Mouse (Mus musculus) neural tube, embryonic 13.5 days (tissue): ENCODE results near the gene Map4k1. TPM values are rescaled to one million over a fixed set of nuclear protein-coding genes. Genes with fewer than 3 reads are reported as not detected.

ENCODE experiments used
- ATAC-seq: fragments of 200-750 bp; cut with Nextera tagmentation; 2 replicates; pipeline ENCODE4 v1.8.0; 2017; ENCODE audit warnings: low read depth, mild to moderate bottlenecking, moderate TSS enrichment, moderate library complexity
- H3K27ac ChIP-seq: fragments of 300-500 bp; sonication (generic); replicated peaks from 2 replicates; pipeline ENCODE4 v1.5.1; 2015; ENCODE audit warnings: moderate library complexity, mild to moderate bottlenecking, inconsistent platforms
- H3K27me3 ChIP-seq: fragments of 300-500 bp; sonication (generic); 2 replicates; pipeline ENCODE4 v1.6.1; 2015; ENCODE audit warnings: mild to moderate bottlenecking, inconsistent platforms
- H3K36me3 ChIP-seq: fragments of 300-500 bp; sonication (generic); 2 replicates; pipeline ENCODE4 v1.6.1; 2015; ENCODE audit warnings: mild to moderate bottlenecking, inconsistent platforms
- H3K4me1 ChIP-seq: fragments of 300-500 bp; sonication (generic); replicated peaks from 2 replicates; pipeline ENCODE4 v1.6.1; 2015; ENCODE audit warnings: inconsistent platforms
- H3K4me2 ChIP-seq: fragments of 300-500 bp; sonication (generic); 2 replicates; pipeline ENCODE4 v1.6.1; 2015; ENCODE audit warnings: inconsistent platforms, mild to moderate bottlenecking, moderate library complexity
- H3K4me3 ChIP-seq: fragments of 300-500 bp; sonication (generic); 2 replicates; pipeline ENCODE4 v1.5.1; 2015; ENCODE audit warnings: mild to moderate bottlenecking, inconsistent platforms
- H3K9ac ChIP-seq: fragments of 300-500 bp; sonication (generic); 2 replicates; pipeline ENCODE4 v1.6.1; 2015; ENCODE audit warnings: moderate library complexity, mild to moderate bottlenecking, inconsistent platforms
- H3K9me3 ChIP-seq: fragments of 300-500 bp; sonication (generic); 2 replicates; pipeline ENCODE4 v1.6.1; 2016; ENCODE audit warnings: inconsistent platforms
- WGBS: fragments of 180-500 bp; shearing (Covaris S2); methylation state at CpG from one replicate; pipeline ENCODE4 v1.1.7; 2015; 5-methylcytosine and 5-hydroxymethylcytosine counted together
- polyA plus RNA-seq: library from polyadenylated mRNA; unstranded; fragments of >200 nt; fragmentation: Nextera tagmentation; extraction: Ambion mirVana; gene quantifications from 2 replicates; pipeline ENCODE4 v1.2.1, GENCODE M21; 2015

Gene Map4k1
- polyA plus RNA-seq, 1 experiment from 2014 or later: 4.1 TPM

DNA sequence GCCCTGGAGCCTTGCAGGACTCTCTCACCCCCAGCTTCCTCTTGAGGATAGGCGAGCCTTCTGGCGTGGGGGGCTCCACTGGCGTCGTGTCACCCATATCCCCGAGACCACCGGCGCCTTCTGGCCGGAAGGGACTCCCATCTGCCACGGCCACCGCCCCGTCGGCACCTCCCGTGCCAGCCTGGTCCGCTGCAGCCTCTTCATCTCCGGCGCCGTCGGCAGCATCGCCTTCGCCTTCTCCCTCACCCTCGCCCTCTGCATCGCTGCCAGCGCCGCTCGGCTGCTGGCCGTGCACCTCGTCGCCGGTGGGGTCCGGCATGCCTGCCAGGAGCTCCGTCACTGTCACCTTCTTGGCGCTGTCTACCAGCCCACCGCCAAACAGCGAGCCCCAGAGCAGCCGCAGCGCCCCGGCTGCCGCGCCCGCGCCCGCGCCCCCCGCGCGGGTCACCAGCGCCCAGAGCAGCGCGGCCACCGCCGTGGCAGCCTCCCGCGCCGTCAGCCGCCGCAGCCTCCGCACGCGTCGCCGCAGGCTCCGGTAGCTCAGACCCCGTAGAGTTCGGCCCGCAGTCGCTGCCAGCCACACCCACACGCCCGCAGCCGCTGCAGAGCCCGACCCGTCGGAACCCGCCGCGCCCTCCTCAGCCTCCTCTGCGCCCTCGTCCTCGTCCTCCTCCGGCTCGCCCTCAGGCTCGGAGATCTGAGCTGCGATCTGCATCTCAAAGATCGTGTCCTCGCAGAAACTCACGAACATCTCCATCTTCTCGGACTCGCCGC lies 37.8 kb downstream of the Map4k1 start:
- no peak for ATAC-seq
- peaks cover 52% of the 10 kb centered on the region for H3K27me3 ChIP-seq
- peaks cover 3% of the 10 kb centered on the region for H3K9me3 ChIP-seq
- H3K9ac ChIP-seq: peak overlapping the region; percentile 52; the same call in 1 of the 2 replicates
- WGBS: 3% methylated on average over 87 of the region's 88 CpGs
- no peak overlapping the region for H3K27ac ChIP-seq
- peak overlapping the region; percentile 63 for H3K4me2 ChIP-seq
- peak overlapping the region; percentile 42 for H3K4me3 ChIP-seq
- no peaks in the 10 kb centered on the region for H3K36me3 ChIP-seq
- peaks cover 10% of the 10 kb centered on the region for H3K4me1 ChIP-seq

DNA sequence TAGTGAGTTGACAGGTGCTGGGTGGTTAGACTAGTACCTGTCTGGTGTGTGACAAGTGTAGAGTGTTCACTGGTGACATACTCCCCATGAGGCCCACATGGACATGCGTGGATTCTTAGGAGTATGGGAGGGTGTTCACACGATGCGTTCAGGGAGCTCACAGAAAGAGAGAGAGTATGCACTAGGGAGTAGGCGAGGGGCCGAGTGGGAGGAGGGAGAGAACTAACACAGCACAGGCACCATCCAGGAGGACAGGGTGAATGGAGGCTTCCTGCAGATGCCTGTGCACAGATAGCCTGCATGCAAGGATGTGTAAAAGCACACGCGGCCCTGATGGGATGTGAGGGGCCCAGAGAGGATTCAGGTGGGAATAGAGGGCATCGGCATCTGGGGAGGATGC lies 40.6 kb downstream of the Map4k1 start:
- Histone ChIP-seq H3K9me3 (no peaks in the 10 kb centered on the region), H3K9ac (no peak overlapping the region), H3K4me1 (peaks cover 10% of the 10 kb centered on the region), H3K36me3 (no peaks in the 10 kb centered on the region), H3K27ac (no peak overlapping the region), H3K4me2 (no peak overlapping the region), H3K4me3 (no peak overlapping the region), H3K27me3 (peaks cover 41% of the 10 kb centered on the region)
- ATAC-seq: no peak
- 88% methylated on average over 8 of the region's 8 CpGs for WGBS

DNA sequence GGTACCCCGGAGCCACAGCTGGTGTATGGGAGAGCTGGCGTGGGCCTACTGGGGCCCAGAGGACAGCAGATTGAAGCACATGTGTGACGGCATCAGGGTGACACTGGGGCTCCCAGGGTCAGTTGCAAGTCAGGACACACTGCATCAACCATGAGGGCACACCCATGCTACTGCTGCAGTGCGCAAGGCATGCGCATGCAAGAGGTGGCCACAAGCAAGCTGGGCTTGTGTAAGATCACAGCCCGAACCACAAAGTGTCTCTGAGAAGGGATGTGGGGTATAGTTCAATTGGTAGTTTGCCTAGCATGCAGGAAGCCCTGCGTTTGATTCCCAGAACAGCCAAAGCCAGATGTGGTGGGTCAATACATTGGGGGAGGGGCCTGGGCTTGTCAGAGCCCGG lies 41.7 kb downstream of the Map4k1 start:
- no peak for ATAC-seq
- Histone ChIP-seq H3K27me3 (peaks cover 31% of the 10 kb centered on the region), H3K9ac (no peak overlapping the region), H3K36me3 (no peaks in the 10 kb centered on the region), H3K4me2 (no peak overlapping the region), H3K4me3 (no peak overlapping the region), H3K27ac (no peak overlapping the region), H3K9me3 (no peaks in the 10 kb centered on the region), H3K4me1 (peaks cover 10% of the 10 kb centered on the region)
- WGBS: 92% methylated on average over 8 of the region's 8 CpGs

DNA sequence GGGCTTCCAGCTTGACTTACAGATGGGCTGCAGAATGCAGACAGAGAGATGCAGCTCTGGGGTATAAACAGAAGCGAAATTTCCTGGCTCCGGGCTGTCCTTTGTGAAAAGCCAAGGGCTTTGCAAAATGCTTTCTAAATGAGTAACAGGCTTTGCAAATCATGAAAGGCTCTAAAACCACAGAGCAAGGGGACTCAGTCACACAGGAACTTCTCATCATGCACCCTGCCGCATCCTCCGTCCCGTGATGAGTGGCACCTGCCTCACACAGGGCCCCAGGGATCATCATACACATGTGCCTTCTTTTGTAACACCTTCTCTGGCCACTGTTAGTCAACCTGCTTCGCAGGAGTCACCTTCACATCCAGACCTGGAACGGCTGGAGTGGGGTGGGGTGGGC lies 43.7 kb downstream of the Map4k1 start:
- Histone ChIP-seq H3K4me2 (no peak overlapping the region), H3K27ac (no peak overlapping the region), H3K9me3 (no peaks in the 10 kb centered on the region), H3K4me1 (no peaks in the 10 kb centered on the region), H3K4me3 (no peak overlapping the region), H3K36me3 (no peaks in the 10 kb centered on the region), H3K9ac (no peak overlapping the region), H3K27me3 (peaks cover 10% of the 10 kb centered on the region)
- 82% methylated on average over 7 of the region's 7 CpGs for WGBS
- no peak for ATAC-seq

DNA sequence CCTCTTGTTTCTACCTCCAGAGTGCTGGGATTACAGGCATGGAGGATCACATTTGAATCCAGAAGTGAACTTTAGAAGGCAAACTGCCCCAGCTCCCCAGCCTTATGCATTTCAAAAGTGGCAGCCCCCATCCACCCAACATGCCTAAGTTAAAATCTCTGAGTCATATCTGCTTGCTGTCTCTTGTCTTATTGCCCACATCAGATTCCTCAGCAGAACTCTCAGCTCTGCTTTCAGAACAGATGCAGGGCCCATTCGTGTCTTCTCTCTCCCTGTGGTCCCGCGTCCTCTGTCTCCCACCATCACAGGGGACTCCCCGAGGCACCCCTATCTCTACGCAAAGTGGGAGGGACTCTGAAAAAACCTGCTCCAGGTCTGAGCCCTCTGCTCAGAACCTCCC lies 44.3 kb downstream of the Map4k1 start:
- Histone ChIP-seq H3K27me3 (peaks cover 4% of the 10 kb centered on the region), H3K4me2 (no peak overlapping the region), H3K9ac (no peak overlapping the region), H3K4me1 (no peaks in the 10 kb centered on the region), H3K36me3 (no peaks in the 10 kb centered on the region), H3K9me3 (no peaks in the 10 kb centered on the region), H3K27ac (no peak overlapping the region), H3K4me3 (no peak overlapping the region)
- ATAC-seq: no peak
- 89% methylated on average over 5 of the region's 5 CpGs for WGBS

DNA sequence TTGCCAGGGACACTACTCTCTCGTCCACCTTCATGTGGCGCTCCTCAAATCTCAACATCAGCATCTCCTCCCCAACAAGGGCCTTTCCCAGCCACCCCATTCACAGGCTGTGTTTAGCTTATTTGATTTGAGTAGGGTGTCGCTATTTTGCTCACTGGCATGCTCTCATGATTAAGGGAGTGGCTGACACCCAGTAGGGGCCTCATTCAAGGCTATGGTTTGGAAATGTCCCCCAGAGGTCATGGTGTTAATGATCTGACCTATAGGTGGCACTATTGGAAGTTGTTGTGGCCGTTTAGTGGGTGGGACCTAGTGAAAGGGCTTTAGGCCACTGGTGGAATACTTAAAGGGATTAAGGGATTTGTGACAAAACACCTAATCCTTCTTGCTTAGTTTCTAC lies 45.0 kb downstream of the Map4k1 start:
- Histone ChIP-seq H3K27ac (no peak overlapping the region), H3K27me3 (no peaks in the 10 kb centered on the region), H3K9ac (no peak overlapping the region), H3K4me3 (no peak overlapping the region), H3K36me3 (no peaks in the 10 kb centered on the region), H3K4me1 (no peaks in the 10 kb centered on the region), H3K4me2 (no peak overlapping the region), H3K9me3 (no peaks in the 10 kb centered on the region)
- WGBS: 88% methylated on average over 4 of the region's 4 CpGs
- no peak for ATAC-seq

DNA sequence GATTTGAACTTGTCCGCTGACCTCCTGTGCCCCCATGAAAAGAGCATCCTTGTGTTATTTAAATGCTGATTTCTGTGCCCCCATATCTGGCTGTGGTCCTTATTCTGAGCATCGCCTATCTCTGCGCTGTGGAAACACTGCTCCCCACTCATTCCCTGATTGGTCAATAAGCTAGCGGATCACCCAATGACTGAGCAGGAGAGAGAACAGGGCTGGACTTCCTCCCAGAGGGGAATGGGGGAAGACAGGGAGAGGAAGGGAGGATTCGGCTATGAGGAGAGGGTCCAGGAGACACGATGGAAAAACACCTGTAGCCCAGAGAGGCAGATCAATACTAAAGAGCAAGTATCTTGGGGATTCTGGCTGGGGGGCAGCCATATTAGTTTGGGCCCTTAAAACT lies 46.9 kb downstream of the Map4k1 start:
- H3K4me2 ChIP-seq: no peak overlapping the region
- H3K27me3 ChIP-seq: no peaks in the 10 kb centered on the region
- H3K4me3 ChIP-seq: no peak overlapping the region
- H3K9ac ChIP-seq: no peak overlapping the region
- 83% methylated on average over 6 of the region's 6 CpGs for WGBS
- no peaks in the 10 kb centered on the region for H3K4me1 ChIP-seq
- no peak for ATAC-seq
- no peaks in the 10 kb centered on the region for H3K9me3 ChIP-seq
- no peaks in the 10 kb centered on the region for H3K36me3 ChIP-seq
- no peak overlapping the region for H3K27ac ChIP-seq

DNA sequence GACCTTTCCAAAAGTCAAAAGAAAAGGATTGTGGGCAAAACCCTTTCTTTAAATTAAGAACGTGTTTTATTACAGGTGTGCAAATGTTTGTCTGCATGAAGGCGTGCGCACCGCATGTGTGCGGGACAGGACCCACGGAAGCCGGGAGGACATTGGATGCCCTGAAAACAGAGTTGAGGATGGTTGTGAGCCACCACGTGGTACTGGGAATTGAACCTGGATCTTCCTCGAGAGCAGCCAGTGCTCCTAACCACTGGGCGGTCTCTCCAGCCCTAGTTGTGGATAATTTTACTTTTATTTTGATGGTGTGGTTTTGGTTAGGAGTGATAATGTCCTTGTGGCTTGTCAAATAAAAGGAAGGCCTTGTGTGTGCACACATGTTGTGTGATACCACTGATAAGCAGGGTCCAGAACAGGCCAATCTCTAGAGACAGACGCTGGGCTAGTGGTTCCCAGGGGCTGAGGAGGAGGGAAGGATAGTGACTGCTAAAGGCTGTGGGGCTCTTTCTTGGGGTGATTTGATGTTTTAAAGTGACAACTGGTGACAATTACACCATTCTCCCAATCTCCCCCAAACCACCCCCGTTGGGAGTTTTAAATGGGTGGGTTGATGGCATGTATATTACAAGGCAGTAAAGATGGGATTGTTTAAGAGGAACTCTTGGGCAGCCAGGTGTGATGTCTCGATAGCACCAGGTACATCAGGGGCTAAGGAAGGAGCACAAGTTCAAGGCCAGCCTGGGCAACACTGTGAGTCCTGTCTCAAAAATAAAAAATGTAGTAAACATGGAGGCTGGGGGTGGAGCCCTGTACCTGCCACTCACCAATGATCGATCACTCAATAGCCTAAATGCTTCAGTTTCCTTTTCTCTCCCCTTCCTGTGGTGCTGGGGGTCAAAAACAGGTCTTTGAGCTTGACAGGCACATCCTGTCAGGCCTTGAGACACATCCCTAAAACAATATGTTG lies 48.1 kb downstream of the Map4k1 start:
- ATAC-seq: no peak
- no peak overlapping the region for H3K9ac ChIP-seq
- no peak overlapping the region for H3K4me3 ChIP-seq
- H3K27me3 ChIP-seq: no peaks in the 10 kb centered on the region
- H3K27ac ChIP-seq: no peak overlapping the region
- WGBS: 85% methylated on average over 14 of the region's 14 CpGs
- no peaks in the 10 kb centered on the region for H3K4me1 ChIP-seq
- H3K4me2 ChIP-seq: no peak overlapping the region
- no peaks in the 10 kb centered on the region for H3K36me3 ChIP-seq
- H3K9me3 ChIP-seq: no peaks in the 10 kb centered on the region

DNA sequence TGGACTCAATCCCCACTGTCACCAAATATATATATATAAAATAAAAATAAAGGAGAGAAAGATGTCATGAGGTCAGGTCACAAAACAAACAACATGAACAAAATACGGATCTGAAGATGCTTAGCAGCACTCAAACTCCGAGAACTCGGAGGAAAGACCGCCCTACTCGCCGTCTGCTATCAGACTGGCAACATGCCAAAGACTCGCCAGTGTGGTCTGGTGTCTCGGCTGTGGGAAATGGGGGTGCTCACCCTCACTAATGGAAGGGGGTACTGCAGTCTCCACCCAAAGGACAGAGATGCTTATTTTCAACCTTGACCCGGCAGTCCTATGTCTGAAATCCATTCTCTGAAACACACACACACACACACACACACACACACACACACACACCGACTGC lies 49.8 kb downstream of the Map4k1 start:
- Histone ChIP-seq H3K27me3 (no peaks in the 10 kb centered on the region), H3K4me3 (no peak overlapping the region), H3K36me3 (no peaks in the 10 kb centered on the region), H3K4me2 (no peak overlapping the region), H3K4me1 (no peaks in the 10 kb centered on the region), H3K9ac (no peak overlapping the region), H3K27ac (no peak overlapping the region), H3K9me3 (no peaks in the 10 kb centered on the region)
- ATAC-seq: no peak
- 78% methylated on average over 10 of the region's 10 CpGs for WGBS

DNA sequence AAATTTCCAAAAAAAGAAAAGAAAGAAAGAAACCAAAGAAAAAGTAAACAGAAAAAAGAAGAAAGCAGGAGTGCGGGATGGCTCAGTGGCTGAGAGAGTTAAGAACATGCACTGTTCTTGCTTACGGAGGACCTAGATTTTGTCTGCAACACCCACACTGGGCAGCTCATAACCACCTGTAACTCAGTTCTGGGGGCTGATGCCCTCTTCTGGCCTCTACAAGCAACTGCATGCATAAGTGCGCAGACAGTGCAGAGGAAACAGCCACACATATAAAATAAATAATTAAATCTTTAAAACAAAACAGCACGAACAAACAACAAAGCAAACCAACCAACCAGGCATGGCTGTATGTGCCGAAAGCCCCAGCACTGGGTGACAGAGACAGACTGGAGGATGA lies 50.8 kb downstream of the Map4k1 start:
- H3K4me1 ChIP-seq: no peaks in the 10 kb centered on the region
- no peaks in the 10 kb centered on the region for H3K9me3 ChIP-seq
- no peak overlapping the region for H3K4me2 ChIP-seq
- ATAC-seq: no peak
- H3K27ac ChIP-seq: no peak overlapping the region
- H3K27me3 ChIP-seq: no peaks in the 10 kb centered on the region
- H3K36me3 ChIP-seq: no peaks in the 10 kb centered on the region
- H3K9ac ChIP-seq: no peak overlapping the region
- 87% methylated on average over 5 of the region's 5 CpGs for WGBS
- no peak overlapping the region for H3K4me3 ChIP-seq

DNA sequence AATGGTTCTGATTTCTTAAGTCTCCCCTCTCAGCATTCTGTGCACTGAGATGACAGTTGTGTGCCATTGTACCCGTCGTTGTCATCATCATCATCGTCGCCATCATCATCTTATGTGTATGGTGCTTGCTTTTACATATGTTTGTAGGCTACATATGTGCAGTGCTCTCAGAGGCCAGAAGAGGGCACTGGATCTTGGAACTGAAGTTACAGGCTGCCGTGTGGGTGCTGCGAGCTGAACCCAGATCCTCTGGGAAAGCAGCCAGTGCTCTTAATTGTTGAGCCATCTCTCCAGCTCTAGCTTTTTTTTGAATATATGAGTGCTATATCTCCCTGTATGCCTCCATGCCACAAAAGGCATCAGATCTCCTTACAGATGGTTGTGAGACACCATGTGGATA lies 55.4 kb downstream of the Map4k1 start:
- Histone ChIP-seq H3K4me1 (peaks cover 10% of the 10 kb centered on the region), H3K4me2 (no peak overlapping the region), H3K9ac (no peak overlapping the region), H3K36me3 (no peaks in the 10 kb centered on the region), H3K4me3 (no peak overlapping the region), H3K9me3 (no peaks in the 10 kb centered on the region), H3K27me3 (no peaks in the 10 kb centered on the region), H3K27ac (no peak overlapping the region)
- no peak for ATAC-seq
- 84% methylated on average over 6 of the region's 6 CpGs for WGBS

DNA sequence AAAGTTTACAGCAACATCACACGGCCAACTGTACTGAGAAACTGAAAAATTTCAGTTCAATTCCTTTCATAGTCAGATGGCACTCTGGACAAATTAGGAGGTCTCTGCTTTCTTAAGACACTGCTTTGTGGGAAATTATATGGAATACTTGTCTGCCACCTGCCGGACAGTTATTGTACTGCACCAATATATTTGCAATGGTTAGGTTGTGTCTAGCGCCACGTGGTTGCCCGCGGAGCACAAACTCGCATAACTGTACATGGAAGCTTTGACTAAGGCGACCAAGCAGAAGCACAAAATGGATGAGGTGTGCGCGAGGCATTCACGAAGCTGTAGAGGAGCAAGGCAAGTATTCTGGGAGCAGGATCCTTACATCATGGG lies 57.7 kb downstream of the Map4k1 start:
- H3K9ac ChIP-seq: peak overlapping the region; percentile 69
- peak overlapping the region; percentile 73 for H3K4me2 ChIP-seq
- H3K27ac ChIP-seq: 0 out of 2 replicates have a peak overlapping the region, but pooled peaks have one; percentile 33
- H3K9me3 ChIP-seq: no peaks in the 10 kb centered on the region
- 1% methylated on average over 11 of the region's 11 CpGs for whole genome bisulfite sequencing
- peak; percentile 64 for ATAC-seq
- H3K36me3 ChIP-seq: no peaks in the 10 kb centered on the region
- no peaks in the 10 kb centered on the region for H3K27me3 ChIP-seq
- peak overlapping the region; percentile 38 for H3K4me3 ChIP-seq
- peaks cover 22% of the 10 kb centered on the region for H3K4me1 ChIP-seq
